Mouse (Mus musculus) kidney, embryonic 14.5 days (tissue): ENCODE results near the gene Yipf2. TPM values are rescaled to one million over a fixed set of nuclear protein-coding genes. Genes with fewer than 3 reads are reported as not detected.

Source experiments
- ATAC-seq: fragments of 200-750 bp; cut with Nextera tagmentation; 2 replicates; pipeline ENCODE4 v1.8.0; 2017; ENCODE audit warnings: moderate number of reproducible peaks, mild to moderate bottlenecking, moderate TSS enrichment, moderate library complexity; ENCODE audit not compliant: low FRiP score, low TSS enrichment
- H3K27ac ChIP-seq: fragments of 300-500 bp; sonication (generic); 2 replicates; pipeline ENCODE4 v1.5.1; 2014; ENCODE audit warnings: low read depth, mild to moderate bottlenecking, low read length, moderate library complexity, mixed read lengths
- H3K27me3 ChIP-seq: fragments of 300-500 bp; sonication (generic); 2 replicates; pipeline ENCODE4 v1.6.1; 2014; ENCODE audit warnings: mild to moderate bottlenecking, low read length; ENCODE audit not compliant: control insufficient read depth, insufficient read depth
- H3K36me3 ChIP-seq: fragments of 300-500 bp; sonication (generic); 2 replicates; pipeline ENCODE4 v1.6.1; 2014; ENCODE audit warnings: low read length, mixed read lengths; ENCODE audit not compliant: control insufficient read depth, insufficient read depth
- H3K4me1 ChIP-seq: fragments of 300-500 bp; sonication (generic); 2 replicates; pipeline ENCODE4 v1.6.1; 2014; ENCODE audit warnings: low read length, mixed read lengths; ENCODE audit not compliant: control insufficient read depth, insufficient read depth
- H3K4me2 ChIP-seq: fragments of 300-500 bp; sonication (generic); replicated peaks from 2 replicates; pipeline ENCODE4 v1.6.1; 2014; ENCODE audit warnings: low read depth, mild to moderate bottlenecking, low read length
- H3K4me3 ChIP-seq: fragments of 300-500 bp; sonication (generic); 2 replicates; pipeline ENCODE4 v1.5.1; 2014; ENCODE audit warnings: mild to moderate bottlenecking, low read length
- H3K9ac ChIP-seq: fragments of 300-500 bp; sonication (generic); 2 replicates; pipeline ENCODE4 v1.6.1; 2014; ENCODE audit warnings: low read depth, mild to moderate bottlenecking, low read length, moderate library complexity
- H3K9me3 ChIP-seq: fragments of 300-500 bp; sonication (generic); 2 replicates; pipeline ENCODE4 v1.6.1; 2016; ENCODE audit warnings: low read length; ENCODE audit not compliant: control insufficient read depth
- WGBS: fragments of 180-500 bp; shearing (Covaris S2); extraction: QIAGEN DNeasy Blood & Tissue Kit; methylation state at CpG from one replicate; pipeline ENCODE4 v1.1.7; 2014; 5-methylcytosine and 5-hydroxymethylcytosine counted together
- polyA plus RNA-seq: library from polyadenylated mRNA; unstranded; fragments of >200 nt; fragmentation: Nextera tagmentation; extraction: Ambion mirVana; gene quantifications from 2 replicates; pipeline ENCODE4 v1.2.1, GENCODE M21; 2014

Gene Yipf2
- polyA plus RNA-seq, 1 experiment from 2014 or later: 23.4 TPM

DNA sequence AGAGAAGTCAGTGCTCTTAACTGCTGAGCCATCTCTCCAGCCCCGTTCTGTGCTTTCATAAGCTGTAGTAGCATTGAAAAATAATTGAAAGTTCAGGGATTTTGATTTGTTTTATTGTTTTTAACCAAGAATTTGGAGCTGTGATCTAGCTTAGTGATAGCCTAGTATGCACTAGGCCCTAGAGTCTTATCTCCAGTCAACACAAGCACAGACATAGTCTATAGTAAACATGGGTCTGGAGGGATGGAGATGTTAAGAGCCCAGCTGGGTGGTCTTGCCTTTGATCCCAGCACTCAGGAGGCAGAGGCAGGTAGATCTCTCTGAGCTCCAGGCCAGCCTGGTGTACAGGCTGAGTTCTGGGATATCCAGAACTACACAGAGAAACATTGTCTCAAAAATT is 30.0 kb upstream of the Yipf2 start:
- H3K36me3 ChIP-seq: peaks cover 3% of the 10 kb centered on the region; the same call in 1 of the 2 replicates
- no peak for ATAC-seq
- WGBS: 93% methylated on average over 1 of the region's 1 CpGs
- no peak overlapping the region for H3K9ac ChIP-seq
- H3K4me2 ChIP-seq: no peak overlapping the region
- no peak overlapping the region for H3K27ac ChIP-seq
- H3K4me3 ChIP-seq: no peak overlapping the region
- no peaks in the 10 kb centered on the region for H3K27me3 ChIP-seq
- no peaks in the 10 kb centered on the region for H3K9me3 ChIP-seq
- peaks cover 9% of the 10 kb centered on the region; the same call in 1 of the 2 replicates for H3K4me1 ChIP-seq

DNA sequence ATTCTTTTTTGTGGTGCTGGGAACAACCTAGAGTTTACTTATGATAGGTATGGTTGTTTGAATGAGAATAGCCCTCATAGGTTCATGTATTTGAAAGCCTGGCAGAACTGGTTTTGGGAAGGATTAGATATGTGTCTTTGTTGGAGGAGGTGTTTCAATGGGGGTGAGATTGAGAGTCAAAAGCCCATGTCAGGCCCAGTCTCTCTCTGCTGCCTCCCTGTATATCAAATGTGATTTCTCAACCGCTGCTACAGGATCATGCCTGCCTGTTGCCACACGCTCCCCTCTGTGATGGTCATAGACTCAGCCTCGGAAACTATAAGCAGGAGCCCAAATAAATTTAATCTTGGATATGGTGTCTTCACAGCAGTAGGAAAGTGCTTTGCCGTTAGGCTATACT is 27.6 kb upstream of the Yipf2 start:
- ATAC-seq: no peak
- Histone ChIP-seq H3K36me3 (peaks cover 3% of the 10 kb centered on the region; the same call in 1 of the 2 replicates), H3K4me1 (peaks cover 9% of the 10 kb centered on the region; the same call in 1 of the 2 replicates), H3K9ac (no peak overlapping the region), H3K4me3 (no peak overlapping the region), H3K4me2 (no peak overlapping the region), H3K9me3 (no peaks in the 10 kb centered on the region), H3K27me3 (no peaks in the 10 kb centered on the region), H3K27ac (no peak overlapping the region)
- WGBS: 88% methylated on average over 4 of the region's 4 CpGs

DNA sequence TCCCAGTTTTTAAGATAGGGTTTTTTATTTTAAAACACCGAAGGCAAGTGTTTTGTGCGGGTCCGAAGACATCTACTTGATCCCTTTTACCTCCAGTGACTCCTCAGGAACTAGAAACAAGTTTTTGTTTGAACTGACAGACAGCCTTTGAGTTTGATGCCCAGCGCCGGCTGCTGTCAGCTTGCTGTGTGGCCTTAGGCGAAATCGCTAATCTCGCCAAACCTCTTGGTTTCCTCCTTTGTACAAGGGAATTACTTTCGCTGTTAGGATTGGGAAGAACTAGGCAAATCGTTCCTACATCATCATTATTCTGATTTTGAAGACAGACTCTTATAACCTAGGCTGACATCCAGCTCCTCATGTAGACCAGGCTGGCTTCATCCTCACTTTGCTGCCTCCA is 24.4 kb upstream of the Yipf2 start:
- Histone ChIP-seq H3K27ac (peak overlapping the region; percentile 98; the same call in 1 of the 2 replicates), H3K9ac (peak overlapping the region; percentile 93), H3K4me2 (peak overlapping the region; percentile 53), H3K36me3 (peaks cover 3% of the 10 kb centered on the region; the same call in 1 of the 2 replicates), H3K4me3 (peak overlapping the region; percentile 83), H3K27me3 (no peaks in the 10 kb centered on the region), H3K9me3 (no peaks in the 10 kb centered on the region), H3K4me1 (peaks cover 9% of the 10 kb centered on the region; the same call in 1 of the 2 replicates)
- ATAC-seq: no peak
- WGBS: 10% methylated on average over 10 of the region's 10 CpGs

DNA sequence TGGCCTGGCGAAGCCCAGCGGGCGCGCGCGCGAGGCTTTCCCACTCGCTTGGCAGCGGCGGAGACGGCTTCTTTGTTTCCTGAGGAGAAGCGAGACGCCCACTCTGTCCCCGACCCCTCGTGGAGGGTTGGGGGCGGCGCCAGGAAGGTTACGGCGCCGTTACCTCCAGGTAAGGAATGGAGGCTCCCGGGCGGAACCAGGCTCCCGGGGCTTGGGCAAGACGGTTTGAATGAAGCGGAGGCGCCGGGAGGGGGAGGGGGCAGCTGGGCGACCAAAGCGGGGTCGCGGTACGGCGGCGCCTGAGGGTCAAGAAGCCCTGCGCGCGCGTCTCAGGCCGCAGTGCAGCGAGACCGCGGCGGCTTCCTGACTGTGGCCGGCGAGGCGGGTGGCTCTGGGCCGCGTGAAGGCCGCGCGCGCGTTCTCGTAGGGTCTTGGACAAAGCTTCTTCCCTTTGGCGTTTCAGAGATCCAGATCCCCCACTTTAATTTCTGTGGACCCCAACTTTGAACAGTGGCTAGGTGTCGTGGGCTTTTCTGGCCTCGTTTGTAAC is 23.7 kb upstream of the Yipf2 start:
- Histone ChIP-seq H3K4me1 (peaks cover 9% of the 10 kb centered on the region; the same call in 1 of the 2 replicates), H3K9me3 (no peaks in the 10 kb centered on the region), H3K27ac (peak overlapping the region; percentile 98), H3K4me2 (peak overlapping the region; percentile 53), H3K27me3 (no peaks in the 10 kb centered on the region), H3K4me3 (peak overlapping the region; percentile 83), H3K9ac (peak overlapping the region; percentile 93), H3K36me3 (peaks cover 3% of the 10 kb centered on the region; the same call in 1 of the 2 replicates)
- WGBS: 0% methylated on average over 53 of the region's 57 CpGs
- peak; percentile 79 for ATAC-seq

DNA sequence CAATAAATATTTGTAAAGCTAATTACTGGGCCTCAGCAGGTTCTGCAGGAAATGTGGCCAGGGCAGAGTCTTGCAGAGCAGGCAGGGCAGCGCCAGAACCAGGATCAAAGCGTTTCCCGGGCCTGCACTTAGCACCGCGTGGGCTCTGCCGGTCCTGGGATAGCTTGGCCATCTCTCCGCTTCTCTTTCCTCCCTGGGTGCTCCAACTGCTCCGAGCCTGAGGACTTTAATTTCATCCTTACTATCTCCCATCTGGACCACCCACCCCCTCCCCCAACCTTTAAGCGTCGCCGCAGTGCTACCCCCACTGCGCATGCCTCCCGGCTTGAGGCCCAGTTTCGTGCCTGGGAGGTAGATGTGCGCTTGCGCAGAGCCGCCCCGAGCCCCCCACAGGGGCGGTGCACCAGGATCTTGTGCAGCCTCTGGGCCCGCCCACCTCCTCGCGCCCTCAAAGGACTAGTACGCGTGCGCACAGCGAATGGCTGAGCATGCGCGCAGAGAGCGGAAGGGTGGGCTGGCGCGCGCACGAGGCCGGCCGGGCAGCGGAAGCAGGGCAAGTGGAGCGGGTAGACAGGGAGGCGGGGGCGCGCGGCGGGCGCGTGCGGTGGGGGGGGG is 23.1 kb upstream of the Yipf2 start, which contains the start of gene Smarca4:
TSS of gene Smarca4 (plus strand) at position 553 of the 615 bp plus-strand sequence.
- H3K36me3 ChIP-seq: peaks cover 3% of the 10 kb centered on the region; the same call in 1 of the 2 replicates
- peak within 1 kb of the TSS; percentile 98 for H3K27ac ChIP-seq
- under 1% methylated on average over 38 of the region's 45 CpGs for WGBS
- H3K27me3 ChIP-seq: no peaks in the 10 kb centered on the region
- peak; percentile 95 for ATAC-seq
- H3K9ac ChIP-seq: peak within 1 kb of the TSS; percentile 93
- H3K4me2 ChIP-seq: peak within 1 kb of the TSS; percentile 62
- peaks cover 9% of the 10 kb centered on the region; the same call in 1 of the 2 replicates for H3K4me1 ChIP-seq
- peak within 1 kb of the TSS; percentile 83 for H3K4me3 ChIP-seq
- no peaks in the 10 kb centered on the region for H3K9me3 ChIP-seq

DNA sequence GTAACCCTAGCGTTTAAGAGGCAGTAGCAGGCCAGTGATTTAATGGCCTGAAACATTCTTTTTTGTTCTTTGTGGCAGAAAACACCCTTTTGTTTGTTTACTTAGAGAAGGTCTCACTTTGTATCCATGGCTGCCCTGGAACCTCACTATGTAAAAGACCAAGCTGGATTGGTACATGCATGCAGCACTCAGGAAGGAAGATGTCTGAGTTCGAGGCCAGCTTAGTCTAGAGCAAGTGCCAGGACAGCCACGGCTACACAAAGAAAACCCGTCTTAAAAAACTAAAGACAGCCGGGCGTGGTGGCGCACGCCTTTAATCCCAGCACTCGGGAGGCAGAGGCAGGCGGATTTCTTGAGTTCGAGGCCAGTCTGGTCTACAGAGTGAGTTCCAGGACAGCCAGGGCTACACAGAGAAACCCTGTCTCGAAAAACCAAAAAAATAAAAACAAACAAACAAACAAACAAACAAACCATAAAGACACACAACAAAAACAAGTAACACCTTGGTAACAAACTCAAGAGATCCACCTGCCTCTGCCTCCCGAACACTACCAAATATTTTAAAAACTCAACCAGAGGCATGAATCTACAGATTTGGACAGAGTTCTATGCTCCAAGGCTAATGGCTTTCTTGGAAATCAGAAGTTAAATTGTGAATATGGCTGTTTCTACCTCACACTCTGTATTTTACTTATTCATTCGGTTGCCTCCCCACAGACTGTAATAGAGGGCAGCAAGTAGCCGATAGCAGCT is 22.4 kb upstream of the Yipf2 start:
- H3K4me3 ChIP-seq: peak overlapping the region; percentile 83
- peaks cover 3% of the 10 kb centered on the region; the same call in 1 of the 2 replicates for H3K36me3 ChIP-seq
- 74% methylated on average over 15 of the region's 15 CpGs for WGBS
- peak overlapping the region; percentile 77 for H3K9ac ChIP-seq
- ATAC-seq: no peak
- no peaks in the 10 kb centered on the region for H3K9me3 ChIP-seq
- peak overlapping the region; percentile 62 for H3K4me2 ChIP-seq
- peak overlapping the region; percentile 98 for H3K27ac ChIP-seq
- no peaks in the 10 kb centered on the region for H3K27me3 ChIP-seq
- H3K4me1 ChIP-seq: peaks cover 9% of the 10 kb centered on the region; the same call in 1 of the 2 replicates

DNA sequence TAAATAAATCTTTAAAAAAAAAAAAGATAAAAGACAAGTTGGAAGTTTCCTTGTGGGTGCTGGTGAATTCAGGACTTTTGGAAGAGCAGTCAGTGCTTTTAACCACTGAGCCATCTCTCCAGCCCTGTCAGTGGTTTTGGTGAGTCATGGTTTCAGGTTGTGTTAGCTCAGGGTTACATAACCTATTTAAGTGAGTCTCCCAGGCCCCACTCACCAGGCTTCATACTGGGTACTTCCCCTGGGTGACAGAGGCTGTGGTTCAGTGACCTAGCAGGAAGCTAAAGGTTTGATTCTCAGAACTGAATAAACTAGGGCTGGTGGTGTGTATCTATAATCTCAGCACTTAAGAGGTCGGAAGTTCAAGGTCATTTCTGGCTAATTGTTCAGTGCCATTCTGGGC is 17.2 kb upstream of the Yipf2 start:
- WGBS: 83% methylated on average over 1 of the region's 1 CpGs
- Histone ChIP-seq H3K36me3 (no peaks in the 10 kb centered on the region), H3K27ac (no peak overlapping the region), H3K27me3 (no peaks in the 10 kb centered on the region), H3K4me3 (no peak overlapping the region), H3K9me3 (no peaks in the 10 kb centered on the region), H3K4me1 (no peaks in the 10 kb centered on the region), H3K9ac (no peak overlapping the region), H3K4me2 (no peak overlapping the region)
- no peak for ATAC-seq

DNA sequence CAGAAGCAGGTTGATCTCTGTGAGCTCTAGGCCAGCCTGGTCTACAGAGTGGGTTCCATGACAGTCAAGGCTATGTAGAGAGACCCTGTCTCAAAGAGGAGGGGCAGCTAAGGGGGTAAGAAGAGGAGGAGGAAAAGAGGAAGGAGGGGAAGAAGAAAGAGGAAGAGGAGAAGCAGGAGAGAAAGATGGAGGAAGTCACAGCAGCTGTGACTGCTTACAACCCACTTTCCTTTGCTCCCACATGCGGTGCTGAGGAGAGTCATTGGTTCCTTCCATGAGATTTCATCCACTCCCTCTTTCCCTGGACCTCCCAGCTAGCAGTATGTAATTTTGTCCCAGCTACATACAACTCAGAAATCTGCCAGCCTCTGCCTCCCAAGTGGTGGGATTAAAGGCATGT is 14.0 kb upstream of the Yipf2 start:
- WGBS: 100% methylated on average over 1 of the region's 1 CpGs

More for the DNA sequence above, 14.0 kb upstream of the Yipf2 start:
- Histone ChIP-seq H3K9ac (no peak overlapping the region), H3K9me3 (no peaks in the 10 kb centered on the region), H3K4me1 (no peaks in the 10 kb centered on the region), H3K4me3 (no peak overlapping the region), H3K27me3 (no peaks in the 10 kb centered on the region), H3K27ac (no peak overlapping the region), H3K4me2 (no peak overlapping the region), H3K36me3 (no peaks in the 10 kb centered on the region)
- ATAC-seq: no peak
